Mouse (Mus musculus): ENCODE measurements around the gene Dnajc9.

The Dnajc9 gene

GRCm38 (mm10) chr14:20388441-20389129 lies at the start of gene Dnajc9:
Gene Dnajc9 (minus strand): TSS chr14:20388910.
- DNase-seq (ENCODE audit: low spot score) = peak; percentile 80

- DNase-seq (ENCODE audit: low spot score) = no peak
Observed at GRCm38 (mm10) chr14:20436976-20437375, 48.3 kb upstream of the Dnajc9 start.

DNA sequence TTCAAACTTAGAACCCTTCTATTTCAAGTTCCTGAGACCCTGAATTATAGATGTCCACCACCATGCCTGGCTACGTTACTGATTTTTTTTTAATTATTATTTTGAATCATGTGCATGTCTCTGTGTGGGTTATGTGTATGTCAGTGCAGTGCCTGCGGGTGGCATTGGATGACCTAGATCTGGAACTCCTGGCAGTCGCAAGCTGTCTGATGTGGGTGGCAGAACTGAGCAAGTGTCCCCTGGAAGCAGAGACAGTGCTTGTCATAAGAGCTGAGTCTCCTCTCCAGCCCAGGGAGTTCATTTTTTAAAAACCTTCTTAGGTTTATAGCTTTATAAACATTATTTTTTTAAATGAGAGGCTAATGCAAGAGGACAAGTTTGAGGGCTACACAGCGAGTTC lies 43.7 kb upstream of the Dnajc9 start:
- no peak for DNase-seq (ENCODE audit: low spot score)

DNA sequence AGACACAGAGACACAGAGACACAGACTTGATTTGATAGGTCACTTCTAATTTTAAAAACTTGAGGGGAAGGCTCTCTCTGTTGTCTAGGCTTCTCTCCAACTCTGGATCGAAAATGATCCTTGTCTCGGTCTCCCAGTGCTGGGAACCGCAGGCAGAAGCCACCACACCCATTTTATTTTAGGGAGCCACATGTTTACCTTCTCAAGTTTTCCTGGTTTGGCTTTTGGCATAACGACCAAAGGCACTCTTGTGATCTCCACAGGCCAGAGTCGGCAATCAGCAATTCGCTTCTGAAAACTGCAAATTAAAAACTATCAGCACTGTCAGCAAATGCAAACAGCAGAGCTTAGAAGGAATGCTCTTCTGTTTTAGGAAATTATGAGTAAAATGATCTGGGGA lies 43.0 kb upstream of the Dnajc9 start:
- no peak for DNase-seq (ENCODE audit: low spot score)

DNA sequence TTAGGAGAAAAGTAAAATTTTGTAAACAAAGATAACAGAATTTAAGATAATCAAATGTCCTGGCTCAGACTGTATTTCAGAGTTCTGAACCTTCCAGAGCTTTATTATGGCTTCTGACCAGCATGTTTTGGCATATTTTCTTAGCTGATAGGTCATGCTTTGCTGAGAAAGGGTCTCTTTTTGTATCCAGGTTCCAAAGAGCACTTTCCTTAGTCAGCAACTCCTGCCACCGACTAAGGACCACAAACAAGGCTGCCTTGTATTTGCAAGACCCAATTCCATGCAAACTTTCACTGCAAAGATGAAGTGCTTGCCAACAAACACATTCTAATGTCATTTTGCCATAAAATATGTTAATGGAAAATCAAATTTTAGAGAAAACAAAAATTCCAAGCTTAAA lies 41.1 kb upstream of the Dnajc9 start:
- DNase-seq (ENCODE audit: low spot score) = no peak

DNA sequence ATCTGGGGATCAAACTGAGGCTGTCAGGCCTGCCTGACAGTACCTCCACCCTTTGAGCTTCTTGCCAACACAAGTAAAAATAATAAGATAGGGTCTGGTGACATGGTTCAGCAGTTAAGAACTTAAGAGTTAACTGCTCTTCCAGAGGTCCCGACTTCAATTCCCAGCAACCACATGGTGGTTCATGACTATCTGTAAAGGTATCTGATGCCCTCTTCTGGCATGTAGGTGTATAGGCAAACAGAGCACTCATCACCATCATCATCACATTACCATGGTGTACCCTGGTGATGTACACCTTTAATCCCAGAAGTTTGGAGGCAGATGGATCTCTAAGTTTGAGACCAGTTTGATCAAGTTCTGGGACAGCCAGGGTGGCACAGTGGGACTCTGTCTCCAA lies 39.9 kb upstream of the Dnajc9 start:
- no peak for DNase-seq (ENCODE audit: low spot score)

GRCm38 (mm10) chr14:20423046-20423445 lies 34.3 kb upstream of the Dnajc9 start:
- no peak for DNase-seq (ENCODE audit: low spot score)

DNA sequence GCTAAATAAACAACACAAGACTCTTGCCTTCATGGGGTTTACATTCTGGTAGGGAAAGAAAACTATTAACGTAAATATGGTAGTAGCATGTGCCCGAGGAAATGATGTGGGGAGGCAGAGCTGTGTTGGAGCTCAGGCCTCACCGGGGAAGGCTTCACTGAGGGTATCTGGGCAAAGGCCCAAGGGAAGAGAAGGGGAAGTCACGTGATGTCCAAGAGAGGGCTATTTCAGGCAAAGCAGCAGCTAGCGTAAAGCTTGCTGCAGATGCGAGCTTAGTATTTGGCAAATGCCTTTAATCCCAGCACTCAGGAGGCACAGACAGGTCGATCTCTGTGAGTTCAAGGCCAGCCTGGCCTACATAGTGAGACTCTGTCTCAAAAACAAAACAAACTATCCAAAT lies 33.5 kb upstream of the Dnajc9 start:
- no peak for DNase-seq (ENCODE audit: low spot score)

DNA sequence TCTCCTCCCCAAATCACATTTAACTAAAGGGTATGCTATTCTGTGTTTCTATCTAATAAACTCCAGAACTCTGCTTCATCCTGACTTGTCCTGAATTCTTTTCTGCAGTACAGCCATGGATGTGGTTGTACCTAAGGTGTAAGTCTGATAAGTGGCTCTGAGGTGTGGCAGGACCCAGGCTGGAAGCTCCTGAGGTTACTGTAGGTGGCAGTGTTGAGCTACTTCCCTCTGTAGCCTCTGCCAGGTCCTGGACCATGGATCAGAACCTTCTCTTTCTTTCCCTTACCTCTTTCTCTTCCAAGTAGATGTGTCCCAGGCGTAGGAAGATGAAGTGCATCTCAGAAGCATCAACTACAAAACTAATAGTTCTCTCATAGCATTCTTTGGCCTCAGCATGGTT lies 11.4 kb upstream of the Dnajc9 start:
- DNase-seq (ENCODE audit: low spot score) = no peak

- DNase-seq (ENCODE audit: low spot score) = peak; percentile 29
Observed at GRCm38 (mm10) chr14:20398864-20399263, 10.2 kb upstream of the Dnajc9 start.

DNA sequence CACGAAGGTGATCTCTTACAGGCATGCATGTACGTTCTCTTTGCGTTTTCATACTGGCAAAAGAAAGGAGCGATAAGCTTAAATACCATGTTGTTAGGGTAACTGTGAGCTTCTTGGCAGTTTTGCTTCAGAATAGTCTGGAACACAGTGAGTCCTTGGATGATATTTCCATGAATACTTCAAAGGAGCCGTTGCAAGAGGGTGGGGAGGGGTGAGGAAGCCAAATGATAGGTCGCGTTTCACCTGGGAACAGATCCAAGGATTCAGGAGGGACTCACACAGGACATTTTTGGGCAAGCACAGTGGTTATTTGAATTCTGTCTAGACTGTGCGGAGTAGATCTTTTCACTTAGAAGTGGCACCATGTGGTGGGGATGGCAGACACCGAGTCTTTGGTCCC lies 8.5 kb upstream of the Dnajc9 start:
- DNase-seq (ENCODE audit: low spot score) = no peak

DNA sequence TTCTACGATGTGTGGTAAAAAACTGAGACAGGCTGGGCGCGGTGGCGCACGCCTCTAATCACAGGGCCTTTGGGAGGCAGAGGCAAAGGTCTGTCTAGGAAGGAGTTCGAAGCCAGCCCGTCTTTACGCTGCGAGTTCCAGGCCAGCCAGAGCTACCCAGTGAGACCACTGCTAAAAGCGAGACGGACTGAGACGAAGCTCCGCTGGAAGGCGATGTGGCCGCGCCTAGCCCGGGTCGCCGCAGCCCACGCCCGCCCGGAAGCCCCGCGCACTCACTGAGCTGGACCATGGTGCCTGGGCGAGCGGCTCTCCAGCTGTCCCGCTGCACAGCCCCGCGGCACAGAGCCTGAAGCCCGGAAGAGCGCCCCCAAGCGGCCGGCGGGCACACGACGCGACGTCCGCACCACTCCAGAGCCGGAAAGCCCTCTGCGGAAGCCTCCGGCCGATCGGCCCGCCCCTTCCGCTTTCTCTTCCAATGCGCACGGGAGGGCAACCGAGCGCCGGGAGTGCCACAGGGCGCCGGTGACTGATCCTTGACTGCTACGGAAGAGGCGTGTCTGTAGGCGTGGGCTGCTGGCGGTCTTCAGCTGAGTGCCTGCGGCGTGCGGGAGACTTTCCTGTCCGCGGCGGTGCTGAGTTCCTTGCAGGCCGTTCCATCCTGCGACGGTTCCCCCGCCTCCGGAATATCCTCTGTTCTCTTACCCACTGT lies 4.6 kb upstream of the Dnajc9 start, which contains the start of gene Mrps16:
Gene Mrps16 (minus strand): TSS at position 430 of the 709 bp plus-strand sequence.
- DNase-seq (ENCODE audit: low spot score) = peak; percentile 93

GRCm38 (mm10) chr14:20392326-20392725 lies 3.6 kb upstream of the Dnajc9 start:
- no peak for DNase-seq (ENCODE audit: low spot score)

DNA sequence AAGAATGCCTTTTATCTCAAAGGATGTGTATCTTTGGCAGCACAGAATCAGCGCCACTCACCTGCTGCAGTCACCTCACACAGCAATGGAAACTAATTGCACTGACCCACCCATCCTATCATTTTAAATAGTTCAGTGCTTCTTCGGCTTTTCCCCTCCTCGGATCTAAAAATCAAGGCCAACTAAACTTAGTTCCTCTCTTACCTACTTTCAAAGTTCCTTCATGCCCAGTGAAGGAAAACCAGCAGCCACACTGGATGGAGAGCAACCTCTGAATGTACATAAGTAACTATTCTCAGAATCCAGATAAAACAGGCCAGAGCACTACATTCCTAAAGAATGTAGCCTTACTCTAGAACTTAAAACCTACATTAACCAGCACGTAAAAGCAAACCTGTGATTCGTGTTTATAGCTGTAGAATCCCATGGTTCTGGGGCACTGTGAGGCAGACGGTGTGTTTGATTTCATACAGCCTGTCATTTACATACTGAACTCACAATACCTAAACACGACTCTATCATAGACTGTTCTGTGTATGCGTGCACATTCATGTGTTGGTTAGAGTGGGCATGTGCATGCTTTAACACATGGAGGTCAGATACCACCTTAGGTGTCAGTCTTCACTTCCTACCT lies 853 bp upstream of the Dnajc9 start:
- no peak for DNase-seq (ENCODE audit: low spot score)

GRCm38 (mm10) chr14:20379753-20380430 lies 8.8 kb downstream of the Dnajc9 start:
- DNase-seq (ENCODE audit: low spot score) = no peak

DNA sequence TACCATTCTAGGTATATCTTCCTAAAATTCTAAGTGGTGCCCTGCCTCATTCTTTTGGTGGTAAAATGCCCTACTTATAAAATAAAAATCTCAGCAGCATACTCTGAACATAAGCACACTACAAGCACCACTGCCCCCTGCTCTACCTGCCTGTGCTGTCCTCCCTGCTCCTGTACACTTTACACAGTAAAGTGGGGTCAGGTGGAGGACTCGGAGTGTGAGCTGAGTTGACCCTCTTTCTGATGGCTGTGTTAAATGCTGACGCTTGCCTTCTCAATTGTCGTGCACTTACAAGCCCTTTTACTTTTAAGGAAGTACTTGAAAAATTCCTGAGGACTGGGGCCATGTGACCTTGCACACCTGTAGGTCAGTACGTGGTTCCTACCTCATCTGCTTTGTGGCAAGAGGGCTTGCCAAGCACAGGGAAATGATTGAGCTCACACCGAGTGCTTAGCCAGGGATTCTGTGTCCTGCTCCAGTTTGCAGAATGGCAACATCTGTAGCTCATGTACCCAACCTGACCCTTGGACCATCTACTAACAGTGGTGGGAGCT lies 9.5 kb downstream of the Dnajc9 start:
- no peak for DNase-seq (ENCODE audit: low spot score)

- DNase-seq (ENCODE audit: low spot score) = no peak
Observed at GRCm38 (mm10) chr14:20378313-20379061, 10.2 kb downstream of the Dnajc9 start.

GRCm38 (mm10) chr14:20377112-20377521 lies 11.6 kb downstream of the Dnajc9 start:
- no peak for DNase-seq (ENCODE audit: low spot score)

- DNase-seq (ENCODE audit: low spot score) = no peak
Observed at GRCm38 (mm10) chr14:20371854-20372253, 16.9 kb downstream of the Dnajc9 start.

GRCm38 (mm10) chr14:20370798-20371197 lies 17.9 kb downstream of the Dnajc9 start:
- DNase-seq (ENCODE audit: low spot score) = no peak

DNA sequence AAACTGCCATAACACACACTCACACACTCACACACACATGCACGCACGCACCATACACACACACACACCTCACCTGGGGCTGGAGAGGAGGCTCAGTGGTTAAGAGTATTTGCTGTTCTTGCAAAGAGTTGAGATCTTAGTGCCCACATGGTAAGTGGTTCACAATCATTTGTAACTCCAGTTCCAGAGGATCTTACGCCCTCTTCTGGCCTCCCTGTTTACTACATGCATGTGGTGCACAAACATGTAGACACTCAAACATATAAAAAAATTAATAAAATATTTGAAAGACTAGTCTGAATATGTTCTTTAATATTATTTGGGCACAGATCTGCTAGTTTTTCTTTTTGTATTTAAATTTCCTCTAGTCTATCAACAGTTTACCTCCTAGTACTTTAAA lies 20.4 kb downstream of the Dnajc9 start:
- no peak for DNase-seq (ENCODE audit: low spot score)

- DNase-seq (ENCODE audit: low spot score) = no peak
Observed at GRCm38 (mm10) chr14:20363230-20363629, 25.5 kb downstream of the Dnajc9 start.

All from adipocyte (in vitro differentiated cells).